Mouse (Mus musculus) intestine, embryonic 15.5 days (tissue): Measurements from ENCODE around the gene Olfr1368. TPM values are rescaled to one million over a fixed set of nuclear protein-coding genes. Genes with fewer than 3 reads are reported as not detected.
A peak's percentile ranks its signal among the peaks of the same experiment; 100 is the strongest.

Source experiments
- ATAC-seq: fragments of 200-750 bp; cut with Nextera tagmentation; 2 replicates; pipeline ENCODE4 v1.8.0; 2017; ENCODE audit warnings: moderate TSS enrichment, moderate library complexity
- H3K27ac ChIP-seq: fragments of 300-500 bp; sonication (generic); 2 replicates; pipeline ENCODE4 v1.5.1; 2015; ENCODE audit warnings: mild to moderate bottlenecking, inconsistent platforms
- H3K27me3 ChIP-seq: fragments of 300-500 bp; sonication (generic); replicated peaks from 2 replicates; pipeline ENCODE4 v1.6.1; 2015; ENCODE audit warnings: inconsistent platforms
- H3K36me3 ChIP-seq: fragments of 300-500 bp; sonication (generic); 2 replicates; pipeline ENCODE4 v1.6.1; 2015; ENCODE audit warnings: inconsistent platforms
- H3K4me1 ChIP-seq: fragments of 300-500 bp; sonication (generic); replicated peaks from 2 replicates; pipeline ENCODE4 v1.6.1; 2015; ENCODE audit warnings: inconsistent platforms
- H3K4me2 ChIP-seq: fragments of 300-500 bp; sonication (generic); replicated peaks from 2 replicates; pipeline ENCODE4 v1.6.1; 2015; ENCODE audit warnings: mild to moderate bottlenecking, inconsistent platforms
- H3K4me3 ChIP-seq: fragments of 300-500 bp; sonication (generic); replicated peaks from 2 replicates; pipeline ENCODE4 v1.5.1; 2015; ENCODE audit warnings: inconsistent platforms
- H3K9ac ChIP-seq: fragments of 300-500 bp; sonication (generic); 2 replicates; pipeline ENCODE4 v1.6.1; 2015; ENCODE audit warnings: inconsistent platforms
- H3K9me3 ChIP-seq: fragments of 300-500 bp; sonication (generic); 2 replicates; pipeline ENCODE4 v1.6.1; 2016; ENCODE audit warnings: inconsistent platforms
- WGBS: fragments of 180-500 bp; shearing (Covaris S2); methylation state at CpG from one replicate; pipeline ENCODE4 v1.1.7; 2015; 5-methylcytosine and 5-hydroxymethylcytosine counted together
- polyA plus RNA-seq: library from polyadenylated mRNA; unstranded; fragments of >200 nt; fragmentation: Nextera tagmentation; extraction: Ambion mirVana; gene quantifications from 2 replicates; pipeline ENCODE4 v1.2.1, GENCODE M21; 2015

Olfr1368 gene
- not detected in 2 replicates for polyA plus RNA-seq

DNA sequence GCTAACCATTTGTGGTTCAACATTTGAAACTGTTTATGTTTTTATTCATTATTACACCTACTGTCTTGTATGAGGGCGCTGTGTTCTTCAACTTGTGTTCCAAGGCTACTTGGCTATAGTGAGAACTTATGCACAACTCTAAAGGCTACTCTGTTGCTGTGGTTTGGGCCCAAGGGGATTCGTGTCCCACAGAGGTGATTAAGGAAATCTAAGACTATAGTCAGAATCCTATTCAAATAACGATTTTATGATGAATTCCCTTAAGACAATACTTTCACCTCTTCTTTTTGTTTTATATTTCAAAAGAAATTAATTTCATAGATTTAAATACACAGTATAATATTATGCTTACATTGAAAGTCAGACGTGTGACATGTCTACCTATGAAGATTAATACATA is at the start of gene Olfr1368:
Gene Olfr1368, minus strand, starts transcription at position 101 of the 400 bp plus-strand sequence.
- H3K4me1 ChIP-seq, result no peaks in the 10 kb centered on the region
- no peaks in the 10 kb centered on the region for H3K9me3 ChIP-seq
- no peak for ATAC-seq
- H3K27ac ChIP-seq, result no peak within 1 kb of the TSS
- H3K9ac ChIP-seq, result no peak within 1 kb of the TSS
- H3K4me2 ChIP-seq, result no peak within 1 kb of the TSS
- H3K4me3 ChIP-seq, result no peak within 1 kb of the TSS
- H3K36me3 ChIP-seq, result no peaks in the 10 kb centered on the region
- WGBS, result 70% methylated on average over 4 of the region's 4 CpGs
- no peaks in the 10 kb centered on the region for H3K27me3 ChIP-seq

DNA sequence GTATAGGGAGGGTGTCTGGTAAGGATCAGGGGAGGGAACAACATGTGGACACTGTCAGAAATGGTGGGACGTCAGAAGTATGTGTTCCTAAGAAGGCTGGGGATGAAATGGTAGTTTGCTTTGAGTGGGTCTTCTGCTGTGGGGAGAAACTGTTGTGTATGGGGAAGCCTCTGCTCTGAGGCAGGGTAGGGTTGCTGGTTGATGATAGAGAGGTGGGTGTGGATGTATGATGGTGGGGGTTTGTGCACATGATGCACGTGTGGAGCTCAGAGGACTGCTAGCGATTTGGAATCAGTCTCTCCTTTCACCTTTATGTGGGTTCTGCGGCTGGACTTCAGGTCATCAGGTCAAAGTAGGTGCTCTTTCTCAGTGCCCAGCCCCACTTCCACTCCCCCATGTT is 39.9 kb upstream of the Olfr1368 start:
- Histone ChIP-seq H3K27ac (no peak overlapping the region), H3K36me3 (peaks cover 56% of the 10 kb centered on the region), H3K9me3 (no peaks in the 10 kb centered on the region), H3K4me3 (no peak overlapping the region), H3K4me1 (peaks cover 19% of the 10 kb centered on the region), H3K4me2 (0 out of 2 replicates have a peak overlapping the region, but pooled peaks have one; percentile 3), H3K9ac (no peak overlapping the region), H3K27me3 (no peaks in the 10 kb centered on the region)
- no peak for ATAC-seq
- WGBS, result 77% methylated on average over 4 of the region's 4 CpGs

DNA sequence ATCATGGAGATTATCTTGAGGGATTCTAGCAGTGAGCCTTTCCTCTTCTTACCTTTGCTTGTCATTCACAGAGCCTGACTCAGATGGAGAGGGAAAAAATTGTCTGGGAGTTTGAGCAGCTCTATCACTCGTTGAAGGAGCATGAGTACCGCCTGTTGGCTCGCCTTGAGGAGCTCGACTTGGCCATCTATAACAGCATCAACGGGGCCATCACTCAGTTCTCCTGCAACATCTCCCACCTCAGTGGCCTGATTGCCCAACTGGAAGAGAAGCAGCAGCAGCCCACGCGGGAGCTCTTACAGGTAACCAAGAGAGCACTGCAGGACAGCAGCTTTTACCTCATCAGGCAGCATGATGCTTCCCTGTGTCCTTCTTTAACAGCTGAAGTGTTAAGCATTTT is 38.0 kb upstream of the Olfr1368 start:
- no peaks in the 10 kb centered on the region for H3K27me3 ChIP-seq
- peaks cover 42% of the 10 kb centered on the region for H3K36me3 ChIP-seq
- no peaks in the 10 kb centered on the region for H3K9me3 ChIP-seq
- H3K4me3 ChIP-seq, result peak overlapping the region; percentile 3; the same call in 1 of the 2 replicates
- H3K9ac ChIP-seq, result no peak overlapping the region
- H3K4me2 ChIP-seq, result 0 out of 2 replicates have a peak overlapping the region, but pooled peaks have one; percentile 9
- H3K27ac ChIP-seq, result no peak overlapping the region
- H3K4me1 ChIP-seq, result peaks cover 23% of the 10 kb centered on the region
- ATAC-seq, result no peak
- WGBS, result 91% methylated on average over 7 of the region's 7 CpGs

DNA sequence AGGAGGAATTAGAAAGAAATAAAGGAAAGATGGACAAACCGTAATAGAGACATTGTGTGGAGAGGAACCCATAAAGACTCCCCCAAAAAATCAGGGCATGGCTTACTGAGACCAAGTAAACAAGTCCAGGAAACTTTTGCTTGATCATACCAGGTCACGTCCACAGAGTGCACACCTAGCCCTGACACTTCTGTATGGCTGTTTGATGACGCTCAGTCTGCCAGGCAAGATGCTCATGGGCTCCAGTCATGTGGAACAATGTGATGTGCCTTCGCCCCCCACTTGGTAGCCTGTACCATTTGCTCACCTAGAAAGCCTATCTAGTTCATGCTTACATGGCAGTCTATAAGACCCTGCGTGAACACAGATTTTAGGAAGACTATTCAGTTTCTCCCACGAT is 37.4 kb upstream of the Olfr1368 start:
- Histone ChIP-seq H3K4me3 (no peak overlapping the region), H3K36me3 (peaks cover 37% of the 10 kb centered on the region), H3K4me1 (peaks cover 26% of the 10 kb centered on the region), H3K9me3 (no peaks in the 10 kb centered on the region), H3K27ac (no peak overlapping the region), H3K9ac (no peak overlapping the region), H3K4me2 (0 out of 2 replicates have a peak overlapping the region, but pooled peaks have one; percentile 82), H3K27me3 (no peaks in the 10 kb centered on the region)
- 91% methylated on average over 6 of the region's 6 CpGs for WGBS
- no peak for ATAC-seq

DNA sequence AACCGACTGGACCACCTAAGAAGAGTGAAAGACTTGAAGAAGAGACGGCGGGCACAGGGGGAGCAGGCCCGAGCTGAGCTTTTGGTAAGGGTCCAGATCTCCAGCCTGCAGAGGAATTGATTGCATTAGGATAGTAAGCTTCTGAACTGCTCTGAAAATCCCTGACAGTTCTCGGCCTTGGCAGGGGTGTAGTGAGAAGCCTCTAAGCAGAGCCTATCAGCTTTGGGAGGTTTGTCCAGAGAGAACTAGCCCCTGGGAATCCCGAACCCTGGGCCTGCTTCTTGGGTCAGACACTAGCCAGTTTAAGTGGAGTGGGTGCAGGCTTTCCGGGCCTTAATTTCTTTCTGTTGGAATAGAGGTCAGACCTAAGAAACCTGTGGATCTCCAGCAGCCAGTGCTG is 36.3 kb upstream of the Olfr1368 start:
- peaks cover 29% of the 10 kb centered on the region for H3K36me3 ChIP-seq

DNA sequence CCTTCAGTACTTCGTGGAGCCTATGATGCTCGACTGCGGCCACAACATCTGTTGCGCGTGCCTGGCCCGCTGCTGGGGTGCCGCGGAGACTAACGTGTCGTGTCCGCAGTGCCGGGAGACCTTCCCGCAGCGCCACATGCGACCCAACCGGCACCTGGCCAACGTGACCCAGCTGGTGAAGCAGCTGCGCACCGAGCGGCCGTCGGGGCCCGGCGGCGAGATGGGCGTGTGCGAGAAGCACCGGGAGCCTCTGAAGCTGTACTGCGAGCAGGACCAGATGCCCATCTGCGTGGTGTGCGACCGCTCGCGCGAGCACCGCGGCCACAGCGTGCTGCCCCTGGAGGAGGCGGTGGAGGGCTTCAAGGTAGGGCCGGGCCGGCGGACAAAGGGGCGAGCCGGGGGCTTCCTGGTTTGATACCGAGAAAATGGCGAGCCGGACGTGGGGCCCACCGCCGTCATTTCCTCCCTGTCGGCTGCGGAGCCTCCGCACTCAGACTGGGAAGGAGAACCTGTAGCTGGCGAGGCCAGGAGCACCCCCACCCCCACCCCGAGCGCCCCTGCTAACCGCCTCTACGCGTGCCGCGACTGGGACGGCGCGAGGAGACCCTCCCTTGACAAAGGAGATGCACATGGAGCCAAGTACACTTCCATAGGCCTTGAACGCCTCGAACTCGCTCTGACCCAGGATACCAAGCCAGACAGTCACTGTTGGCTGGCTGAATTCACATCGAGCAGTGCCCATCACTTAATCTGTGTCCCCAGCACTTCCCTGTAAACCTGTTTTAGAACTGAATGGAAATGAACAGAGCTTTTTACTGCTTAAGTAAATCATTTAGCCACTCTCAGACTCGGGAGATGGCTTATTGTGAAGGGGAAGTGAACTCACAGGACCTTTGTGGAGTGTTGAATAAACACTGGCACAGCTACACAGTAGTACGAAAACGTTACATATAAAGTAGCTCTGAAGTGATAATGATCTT is 35.2 kb upstream of the Olfr1368 start:
- peak overlapping the region; percentile 82 for H3K4me2 ChIP-seq
- no peaks in the 10 kb centered on the region for H3K27me3 ChIP-seq
- peak overlapping the region; percentile 89 for H3K9ac ChIP-seq
- H3K4me3 ChIP-seq, result peak overlapping the region; percentile 78
- under 1% methylated on average over 70 of the region's 71 CpGs for WGBS
- H3K27ac ChIP-seq, result peak overlapping the region; percentile 98
- peak; percentile 16 for ATAC-seq
- no peaks in the 10 kb centered on the region for H3K9me3 ChIP-seq
- peaks cover 22% of the 10 kb centered on the region for H3K36me3 ChIP-seq
- H3K4me1 ChIP-seq, result peaks cover 26% of the 10 kb centered on the region

More for the DNA sequence above, 36.3 kb upstream of the Olfr1368 start:
- H3K9me3 ChIP-seq, result no peaks in the 10 kb centered on the region
- H3K4me1 ChIP-seq, result peaks cover 26% of the 10 kb centered on the region
- H3K27me3 ChIP-seq, result no peaks in the 10 kb centered on the region
- H3K27ac ChIP-seq, result no peak overlapping the region
- H3K4me3 ChIP-seq, result peak overlapping the region; percentile 78
- H3K4me2 ChIP-seq, result peak overlapping the region; percentile 82
- 52% methylated on average over 7 of the region's 7 CpGs for WGBS
- H3K9ac ChIP-seq, result peak overlapping the region; percentile 89
- ATAC-seq, result no peak

DNA sequence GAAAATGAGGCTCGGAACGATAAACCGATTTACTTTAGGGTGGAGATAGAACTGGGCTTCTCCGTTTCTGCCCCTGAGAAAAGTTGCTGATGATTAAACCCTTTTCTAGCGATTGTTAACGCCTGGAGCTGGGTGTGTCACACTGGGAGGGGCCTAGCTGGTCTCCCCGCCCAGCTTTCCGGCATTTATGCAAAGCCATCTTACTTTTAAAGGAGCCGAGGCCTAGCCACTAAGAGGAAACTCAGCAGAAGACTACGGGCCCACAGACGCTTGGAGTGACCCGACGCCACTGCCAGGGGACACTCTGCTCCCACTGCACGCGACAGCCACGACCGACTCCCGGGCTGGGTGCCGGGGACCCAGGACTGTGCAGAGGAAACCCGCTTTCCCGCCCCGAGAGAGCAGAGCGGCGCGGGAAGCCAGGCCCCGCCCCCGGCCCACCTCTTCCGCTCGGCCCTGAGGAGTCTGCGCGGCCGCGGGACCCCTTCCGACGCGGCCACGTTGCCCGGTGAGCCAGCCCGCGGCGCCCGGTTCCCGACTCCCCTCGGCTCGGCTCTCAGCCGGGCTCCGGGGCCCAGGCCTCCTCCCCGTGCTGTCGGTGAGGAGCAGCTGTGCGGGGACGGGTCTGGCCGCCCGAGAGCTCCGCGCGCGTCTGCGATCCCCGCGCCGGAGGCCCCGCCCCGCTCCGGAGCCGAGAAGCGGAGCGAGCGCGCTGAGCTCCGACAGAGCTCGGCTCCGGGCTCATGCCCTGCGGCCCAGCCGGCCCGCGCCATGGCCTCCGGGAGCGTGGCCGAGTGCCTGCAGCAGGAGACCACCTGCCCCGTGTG is 34.3 kb upstream of the Olfr1368 start:
- H3K4me3 ChIP-seq, result peak overlapping the region; percentile 78
- WGBS, result under 1% methylated on average over 80 of the region's 80 CpGs

DNA sequence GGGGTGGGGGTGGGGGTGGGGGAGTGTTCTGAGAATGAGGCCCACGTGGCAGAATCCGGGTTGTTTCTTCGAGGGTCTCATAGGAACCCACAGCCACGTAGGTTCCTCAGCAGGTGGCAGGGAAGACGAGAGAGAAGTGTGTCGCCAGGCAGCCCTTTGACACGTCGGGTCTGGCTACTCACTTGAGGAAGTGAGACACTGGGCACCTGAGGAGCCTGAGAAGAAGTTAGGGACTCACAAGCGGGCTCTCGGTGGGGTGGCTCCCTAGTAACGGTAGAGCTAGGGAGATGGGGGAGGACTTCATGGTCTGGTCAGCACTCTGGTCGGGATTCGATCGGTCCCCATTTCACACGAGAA is 33.7 kb upstream of the Olfr1368 start, which contains the start of gene Trim27:
Gene Trim27, plus strand, starts transcription at position 79 of the 357 bp plus-strand sequence.
- no peaks in the 10 kb centered on the region for H3K27me3 ChIP-seq
- H3K9me3 ChIP-seq, result no peaks in the 10 kb centered on the region
- H3K9ac ChIP-seq, result peak within 1 kb of the TSS; percentile 89
- 0% methylated on average over 15 of the region's 15 CpGs for WGBS
- peak within 1 kb of the TSS; percentile 98 for H3K27ac ChIP-seq
- H3K4me1 ChIP-seq, result peaks cover 22% of the 10 kb centered on the region
- peak within 1 kb of the TSS; percentile 82 for H3K4me2 ChIP-seq
- peak within 1 kb of the TSS; percentile 78 for H3K4me3 ChIP-seq
- peak; percentile 58 for ATAC-seq
- H3K36me3 ChIP-seq, result peaks cover 16% of the 10 kb centered on the region

More for the DNA sequence above, 34.3 kb upstream of the Olfr1368 start:
- peaks cover 16% of the 10 kb centered on the region for H3K36me3 ChIP-seq
- no peaks in the 10 kb centered on the region for H3K9me3 ChIP-seq
- H3K27me3 ChIP-seq, result no peaks in the 10 kb centered on the region
- peak overlapping the region; percentile 98 for H3K27ac ChIP-seq
- peak; percentile 94 for ATAC-seq
- H3K4me2 ChIP-seq, result peak overlapping the region; percentile 82
- H3K4me1 ChIP-seq, result peaks cover 22% of the 10 kb centered on the region
- peak overlapping the region; percentile 89 for H3K9ac ChIP-seq

DNA sequence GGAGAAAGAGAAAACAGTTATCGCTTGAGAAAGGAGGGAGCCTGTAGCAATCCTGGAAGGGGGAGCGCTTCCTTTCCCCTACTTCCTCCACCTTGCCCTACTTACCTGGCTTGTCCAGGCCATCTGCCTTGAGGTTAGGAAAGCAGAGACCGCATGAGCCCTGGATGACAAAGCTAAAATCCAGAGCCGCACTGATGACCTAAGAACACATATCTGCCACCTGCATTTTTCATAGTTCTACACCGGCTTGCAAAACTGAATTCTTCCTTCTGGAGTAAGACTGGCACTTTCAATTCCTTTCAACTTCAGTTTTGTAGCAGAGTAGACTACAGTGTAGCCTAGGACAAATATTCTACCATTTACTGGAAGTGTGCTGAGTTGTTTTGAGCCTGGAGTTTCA is 32.7 kb upstream of the Olfr1368 start:
- no peaks in the 10 kb centered on the region for H3K9me3 ChIP-seq

DNA sequence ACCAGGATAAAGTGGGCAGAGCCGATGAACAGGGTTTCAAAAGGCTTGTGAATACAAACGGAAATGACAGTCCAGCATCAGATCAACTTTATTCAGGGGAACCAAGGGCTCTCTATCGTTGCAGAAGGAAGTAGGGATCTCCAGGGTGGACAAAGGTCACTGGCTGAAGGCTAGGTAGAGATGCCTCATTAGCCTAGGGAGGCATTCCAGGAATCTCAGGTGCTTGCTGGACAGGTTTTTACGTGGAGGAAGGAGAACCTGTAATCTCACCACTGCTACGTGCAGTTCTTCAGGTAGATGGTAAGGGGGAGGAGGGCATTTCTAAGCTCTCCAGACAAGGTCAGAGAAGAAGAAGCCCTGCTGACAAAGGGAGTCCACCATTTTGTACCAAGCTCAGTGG is 32.0 kb upstream of the Olfr1368 start:
- Histone ChIP-seq H3K27ac (peak overlapping the region; percentile 98), H3K4me2 (no peak overlapping the region), H3K36me3 (0 out of 2 replicates have a peak, but pooled peaks cover 3% of the 10 kb centered on the region), H3K27me3 (no peaks in the 10 kb centered on the region), H3K4me3 (no peak overlapping the region), H3K9ac (no peak overlapping the region), H3K4me1 (peaks cover 18% of the 10 kb centered on the region), H3K9me3 (no peaks in the 10 kb centered on the region)
- peak; percentile 62 for ATAC-seq
- 47% methylated on average over 5 of the region's 5 CpGs for WGBS

More for the DNA sequence above, 32.7 kb upstream of the Olfr1368 start:
- H3K4me2 ChIP-seq, result peak overlapping the region; percentile 82; the same call in 1 of the 2 replicates
- H3K27me3 ChIP-seq, result no peaks in the 10 kb centered on the region
- ATAC-seq, result no peak
- H3K4me3 ChIP-seq, result no peak overlapping the region
- peaks cover 19% of the 10 kb centered on the region for H3K4me1 ChIP-seq
- H3K36me3 ChIP-seq, result peaks cover 8% of the 10 kb centered on the region; the same call in 1 of the 2 replicates
- peak overlapping the region; percentile 98 for H3K27ac ChIP-seq
- 79% methylated on average over 5 of the region's 5 CpGs for WGBS
- no peak overlapping the region for H3K9ac ChIP-seq

DNA sequence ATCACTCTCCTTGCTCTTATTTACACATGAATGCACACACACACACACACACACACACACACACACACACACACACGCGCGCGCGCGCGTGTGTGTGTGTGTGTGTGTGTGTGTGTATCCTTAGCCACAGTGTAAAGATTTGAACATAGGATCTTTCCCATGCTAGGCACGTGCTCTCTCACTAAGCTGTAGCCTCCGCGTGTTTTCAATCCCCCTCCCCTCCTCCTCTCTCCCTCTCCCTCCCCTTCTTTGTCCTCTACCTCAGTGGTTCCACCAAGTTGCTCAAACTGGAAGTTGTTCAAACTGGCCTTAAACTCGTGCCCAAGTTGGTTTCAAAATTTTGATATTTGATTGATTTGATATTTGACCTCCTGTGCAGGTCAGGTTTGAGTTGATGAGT is 31.1 kb upstream of the Olfr1368 start:
- no peak overlapping the region for H3K9ac ChIP-seq
- no peak overlapping the region for H3K27ac ChIP-seq
- H3K4me3 ChIP-seq, result no peak overlapping the region
- no peak for ATAC-seq
- H3K9me3 ChIP-seq, result no peaks in the 10 kb centered on the region
- no peak overlapping the region for H3K4me2 ChIP-seq
- H3K36me3 ChIP-seq, result no peaks in the 10 kb centered on the region
- peaks cover 9% of the 10 kb centered on the region for H3K4me1 ChIP-seq
- H3K27me3 ChIP-seq, result no peaks in the 10 kb centered on the region
- WGBS, result 76% methylated on average over 11 of the region's 11 CpGs

DNA sequence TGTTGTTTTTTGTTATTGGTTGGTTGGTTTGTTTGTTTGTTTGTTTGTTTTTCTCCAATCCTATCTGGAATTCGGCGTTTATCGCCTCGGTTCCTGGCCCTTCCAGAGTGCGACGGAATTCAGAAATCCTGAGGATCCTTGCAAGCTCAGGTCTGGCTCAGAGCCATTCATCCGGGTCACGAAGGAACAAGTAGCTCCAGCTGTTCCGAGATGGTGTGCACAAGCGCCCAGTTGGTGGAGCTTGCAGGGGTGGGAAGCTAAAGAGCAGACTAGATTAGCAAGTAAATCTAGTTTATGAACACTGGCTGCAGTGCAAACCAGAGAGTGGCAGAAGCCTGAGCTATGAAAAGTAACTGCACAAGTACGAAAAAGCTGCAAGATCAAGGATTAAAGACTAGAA is 27.4 kb upstream of the Olfr1368 start:
- no peaks in the 10 kb centered on the region for H3K36me3 ChIP-seq
- peak overlapping the region; percentile 35 for H3K4me3 ChIP-seq
- H3K9ac ChIP-seq, result no peak overlapping the region
- WGBS, result under 1% methylated on average over 11 of the region's 11 CpGs
- H3K4me2 ChIP-seq, result peak overlapping the region; percentile 61
- no peaks in the 10 kb centered on the region for H3K27me3 ChIP-seq
- ATAC-seq, result peak; percentile 53
- H3K9me3 ChIP-seq, result no peaks in the 10 kb centered on the region
- peaks cover 4% of the 10 kb centered on the region; the same call in 1 of the 2 replicates for H3K4me1 ChIP-seq
- H3K27ac ChIP-seq, result peak overlapping the region; percentile 79
